Mouse (Mus musculus): ENCODE measurements at regions not wholly inside any gene's neighbourhood (a gene's known extent, or its start where the extent isn't known, plus 50 kb on each side); places are given as distances from the start of the nearest gene placed in this dataset.
"Not testable (repeated sequence)": the region's sequence is repeated elsewhere in the genome, so short reads cannot be mapped to it uniquely, and the experiment has no call there.

DNA sequence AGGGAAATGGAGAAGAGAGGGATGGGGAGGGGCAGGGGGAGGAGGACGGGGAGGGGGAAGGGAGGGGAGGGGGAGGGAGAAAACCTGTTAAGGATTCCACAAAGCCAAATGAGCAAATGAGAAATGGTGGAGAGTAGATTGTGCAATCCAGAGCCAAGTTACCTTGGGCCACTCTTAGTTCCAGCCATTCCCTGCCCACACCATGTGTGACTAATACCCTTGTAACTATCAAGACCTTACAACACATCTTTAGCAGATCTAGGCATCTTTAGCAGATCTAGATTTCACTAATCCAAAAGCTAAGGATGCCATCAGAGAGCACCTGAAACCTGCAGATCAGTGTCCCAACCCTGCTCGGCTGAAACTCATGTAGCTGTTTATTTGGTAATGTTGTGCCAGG is 186.7 kb downstream of the Diras2 start:
- DNase-seq, result no peak

GRCm38 (mm10) chr13:52344853-52345252 is 186.2 kb downstream of the Diras2 start:
- no peak for DNase-seq

- no peak for DNase-seq
These were observed 185.6 kb downstream of the Diras2 start for GRCm38 (mm10) chr13:52345375-52346026.

DNA sequence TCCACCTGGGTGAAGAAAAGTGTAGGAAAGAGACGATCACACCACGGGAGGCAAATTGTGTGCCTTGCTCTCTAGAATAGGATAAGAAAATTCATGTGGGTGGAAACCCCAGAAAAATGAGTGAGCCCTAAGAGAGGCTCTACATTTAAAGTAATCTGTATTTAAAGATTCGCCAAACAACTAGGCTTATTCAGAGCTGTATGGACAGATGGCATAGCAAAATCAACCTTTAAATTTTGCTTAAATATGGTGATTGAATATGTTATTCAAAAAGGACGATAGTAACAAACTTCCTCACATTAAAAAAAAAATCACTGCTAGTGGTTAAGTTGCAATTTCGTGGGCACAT is 185.1 kb downstream of the Diras2 start:
- no peak for DNase-seq

- DNase-seq, result no peak
These were observed 183.4 kb downstream of the Diras2 start for GRCm38 (mm10) chr13:52347631-52348030.

- DNase-seq, result no peak
These were observed 181.5 kb downstream of the Diras2 start for GRCm38 (mm10) chr13:52349606-52350005.

DNA sequence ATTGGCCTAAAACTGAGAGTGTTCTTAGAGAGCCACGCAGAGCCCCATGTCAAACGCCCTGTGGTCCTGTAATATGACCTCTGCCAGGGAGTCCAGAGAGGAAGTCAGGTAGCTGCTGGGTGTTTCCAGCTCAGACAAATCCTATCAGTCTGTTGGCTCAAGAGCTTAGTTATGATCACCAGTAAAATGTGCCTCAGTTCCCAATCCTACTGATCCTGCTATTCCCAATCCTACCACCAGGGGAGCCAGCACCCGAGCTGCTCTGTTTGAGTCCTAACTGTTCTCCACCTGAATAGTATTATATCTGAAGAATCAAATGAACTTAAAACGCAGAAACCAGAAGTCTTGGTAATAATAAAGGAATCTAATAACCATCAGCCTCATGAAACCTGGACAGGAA is 178.5 kb downstream of the Diras2 start:
- DNase-seq, result no peak

GRCm38 (mm10) chr13:52353437-52353836 is 177.6 kb downstream of the Diras2 start:
- no peak for DNase-seq

GRCm38 (mm10) chr13:52353966-52354365 is 177.1 kb downstream of the Diras2 start:
- DNase-seq, result no peak

DNA sequence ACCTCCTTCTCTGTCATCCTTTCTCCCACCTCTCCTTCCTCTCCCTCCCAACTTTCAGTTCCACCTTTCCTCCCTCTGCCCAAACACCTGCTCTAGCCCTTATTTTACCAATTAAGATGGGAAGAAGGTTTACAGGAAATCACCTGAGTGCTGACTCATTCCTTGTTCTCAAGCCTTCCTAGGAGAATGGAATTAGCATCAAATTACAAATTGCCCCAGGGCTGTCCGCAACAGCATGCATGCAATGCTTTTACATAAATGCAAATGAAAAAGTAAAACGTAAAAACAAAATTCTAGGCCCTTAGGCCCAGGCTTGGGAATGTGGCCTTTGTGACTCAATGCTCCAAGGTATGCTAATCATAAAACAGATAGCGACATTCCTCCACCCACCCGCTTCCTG is 175.2 kb downstream of the Diras2 start:
- not testable (repeated sequence) for DNase-seq

GRCm38 (mm10) chr13:52359332-52359731 is 171.7 kb downstream of the Diras2 start:
- not testable (repeated sequence) for DNase-seq

GRCm38 (mm10) chr13:52361177-52361846 is 169.8 kb downstream of the Diras2 start:
- no peak for DNase-seq

GRCm38 (mm10) chr13:52362266-52362665 is 168.8 kb downstream of the Diras2 start:
- DNase-seq, result no peak

- no peak for DNase-seq
These were observed 161.2 kb downstream of the Diras2 start for GRCm38 (mm10) chr13:52369851-52370250.

DNA sequence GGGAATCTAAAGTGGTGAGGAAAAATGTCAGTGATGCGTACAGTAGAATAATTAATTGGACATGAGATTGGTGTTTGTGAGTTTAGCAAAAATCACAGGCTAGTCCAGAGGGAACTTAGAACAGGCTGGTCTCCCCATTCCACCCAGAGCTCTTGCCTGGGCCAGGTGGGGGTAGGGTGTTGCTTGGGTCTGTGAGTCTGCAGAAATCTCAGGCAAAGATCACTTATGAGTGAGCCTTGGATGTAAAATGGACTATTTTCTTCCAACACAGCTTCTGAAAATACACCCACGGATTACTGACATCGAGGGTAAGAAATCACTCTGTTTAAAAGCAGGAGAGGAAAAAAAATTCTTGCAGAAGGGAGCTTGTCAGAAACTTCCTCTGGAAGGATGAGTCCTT is 159.1 kb downstream of the Diras2 start:
- DNase-seq, result no peak

- no peak for DNase-seq
These were observed 156.3 kb downstream of the Diras2 start for GRCm38 (mm10) chr13:52374781-52375180.

- DNase-seq, result no peak
These were observed 152.8 kb downstream of the Diras2 start for GRCm38 (mm10) chr13:52378236-52378635.

DNA sequence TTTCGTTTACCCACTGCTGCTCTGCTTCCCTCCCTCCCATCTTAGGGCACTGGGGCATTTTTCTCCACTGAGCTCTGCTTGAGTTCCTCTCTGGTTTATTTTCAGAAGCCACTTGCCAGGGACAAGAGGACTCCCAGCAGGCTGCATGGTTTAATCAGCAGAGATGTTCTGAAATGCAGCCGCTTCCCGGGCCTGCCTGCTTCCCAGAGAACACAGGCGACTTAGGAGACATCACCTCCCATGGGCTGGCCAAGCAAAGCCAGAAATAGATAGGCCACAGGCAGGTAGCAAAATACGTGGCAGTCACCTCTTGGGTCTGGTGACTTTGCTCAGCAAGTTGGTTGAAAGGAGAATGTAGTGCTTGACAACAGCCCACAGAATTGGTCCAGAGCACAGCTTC is 141.8 kb downstream of the Diras2 start:
- no peak for DNase-seq

GRCm38 (mm10) chr13:52395786-52396185 is 135.3 kb downstream of the Diras2 start:
- no peak for DNase-seq

DNA sequence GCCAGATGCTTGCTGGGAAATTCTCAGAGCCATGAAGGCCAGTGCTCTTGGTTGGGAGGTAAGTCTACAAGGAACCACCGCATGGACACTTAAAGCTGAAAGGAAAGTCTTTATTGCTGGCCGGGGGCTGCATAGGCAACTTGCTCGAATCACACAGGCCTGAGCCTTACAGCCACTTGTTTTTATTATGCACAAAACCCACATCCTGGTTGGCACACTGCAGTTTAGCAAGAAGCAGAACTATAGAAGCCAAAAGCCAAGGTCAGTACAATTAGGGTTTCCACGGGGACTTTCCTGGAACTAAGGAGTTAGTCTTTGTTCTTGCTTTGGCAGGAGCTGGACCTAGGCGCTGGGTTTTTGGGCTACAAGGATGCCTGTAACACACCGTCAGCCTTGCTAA is 132.7 kb downstream of the Diras2 start:
- DNase-seq, result peak; percentile 5

DNA sequence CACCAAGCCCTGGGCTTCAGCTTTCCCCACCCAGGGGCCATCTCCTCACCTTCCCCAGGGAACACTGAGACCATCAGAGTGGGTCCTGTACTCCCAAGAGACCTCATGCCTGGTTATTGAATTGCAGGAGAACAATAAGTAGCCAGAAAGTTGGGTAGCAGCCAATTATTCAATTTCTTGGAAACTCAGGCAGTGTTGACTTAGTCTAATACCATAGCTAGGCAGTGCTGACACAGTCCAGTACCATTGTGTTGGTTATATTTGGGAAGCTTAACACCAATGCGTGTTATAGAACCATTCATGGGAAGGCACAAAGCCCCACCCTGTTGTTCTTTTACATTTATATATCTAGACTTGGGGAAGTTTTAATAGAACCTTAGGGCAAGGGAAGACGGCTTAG is 131.9 kb downstream of the Diras2 start:
- peak; percentile 20 for DNase-seq

DNA sequence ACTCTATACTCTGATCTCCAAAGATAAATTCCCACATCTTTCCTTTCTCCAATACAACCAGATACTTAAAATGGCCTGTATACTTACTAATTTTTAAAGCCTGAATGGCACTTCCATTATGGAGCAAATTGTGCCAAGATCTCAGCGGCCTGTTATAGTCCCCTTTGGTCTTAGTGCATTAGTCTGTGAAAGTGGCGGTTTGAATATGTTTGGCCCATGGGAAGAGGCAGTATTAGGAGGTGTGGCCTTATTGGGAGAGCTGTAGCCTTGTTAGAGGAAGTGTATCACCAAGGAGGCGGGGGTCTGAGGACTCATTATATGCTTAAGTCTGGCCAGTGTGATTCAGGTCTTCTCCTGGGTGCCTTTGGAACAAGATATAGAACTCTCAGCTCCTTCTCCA is 127.3 kb downstream of the Diras2 start:
- no peak for DNase-seq

GRCm38 (mm10) chr13:52416301-52416700 is 114.8 kb downstream of the Diras2 start:
- no peak for DNase-seq

DNA sequence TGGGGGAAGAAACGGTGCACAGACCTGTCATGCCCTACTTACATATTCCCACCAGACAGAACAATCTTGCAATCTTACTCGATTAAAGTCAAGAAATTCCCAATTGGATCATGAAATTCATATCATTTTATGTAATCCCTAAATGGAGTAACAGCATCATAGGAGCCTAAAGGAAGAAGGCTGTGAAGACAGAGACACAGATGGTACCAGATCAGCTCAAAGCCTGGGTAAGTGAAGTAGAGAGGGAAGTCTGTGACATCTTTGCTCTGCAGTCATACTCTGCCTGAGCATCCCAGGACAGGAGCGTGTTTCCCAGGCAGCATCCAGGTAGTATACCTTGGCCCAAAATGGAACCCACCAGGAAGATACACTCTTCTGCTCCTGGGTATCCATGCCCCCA is 108.6 kb downstream of the Diras2 start:
- DNase-seq, result no peak

DNA sequence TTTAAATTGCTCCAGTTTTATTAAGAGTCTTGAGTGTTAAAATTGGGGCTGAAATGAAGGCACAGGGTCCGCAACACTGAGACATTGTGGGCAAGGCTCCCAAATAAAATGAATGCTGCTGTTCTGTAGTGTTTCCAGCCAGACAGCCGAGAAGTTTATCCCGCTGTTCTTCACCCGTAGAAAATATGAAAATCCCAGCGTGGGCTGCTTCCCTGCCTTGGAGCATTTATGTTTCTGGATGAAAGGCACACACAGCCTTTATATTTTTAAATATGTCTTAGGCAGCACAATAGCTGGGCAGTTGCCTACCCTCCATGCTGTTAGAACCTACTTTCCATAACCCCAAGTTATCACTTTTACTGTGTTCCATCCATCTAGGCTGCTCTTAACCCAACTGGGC is 102.6 kb downstream of the Diras2 start:
- no peak for DNase-seq
